ENCODE assay signal across 8 mouse cellular contexts in genomic region chr17:85664618-85665320, GRCm38 (mm10). TPM values are rescaled to one million over a fixed set of nuclear protein-coding genes. Genes with fewer than 3 reads are reported as not detected.
DNase-seq lines count a peak whose midpoint lies in the region; ATAC-seq and TF ChIP-seq lines count a peak whose summit lies in the region.

No protein-coding gene starts in this region.

- intact Hi-C loops in heart, postnatal 10 days (cut with DNase I) = loop anchor here (1.0 kb wide), 1 partner anchor 399 kb away; no protein-coding TSS in a partner anchor

- peaks cover 12% of the 10 kb centered on the region; the same call in 1 of the 2 replicates for H3K27me3 ChIP-seq in G1E (ENCODE audit: insufficient read depth, low read length)
- H3K27me3 ChIP-seq in forebrain, embryonic 14.5 days (replicated peaks; ENCODE audit: control insufficient read depth, insufficient read depth, low read length) = peaks cover 16% of the 10 kb centered on the region; the same call in 1 of the 2 replicates
- peaks cover 44% of the 10 kb centered on the region for H3K27me3 ChIP-seq in liver, embryonic 13.5 days
- H3K27me3 ChIP-seq in neural tube, embryonic 13.5 days = peaks cover 67% of the 10 kb centered on the region

- H3K4me2 ChIP-seq in forebrain, embryonic 14.5 days (ENCODE audit: low read length) = peak overlapping the region; percentile 44
- H3K4me2 ChIP-seq in liver, embryonic 13.5 days = 0 out of 2 replicates have a peak overlapping the region, but pooled peaks have one; percentile 14
- H3K4me2 ChIP-seq in neural tube, embryonic 13.5 days = peak overlapping the region; percentile 50

- no peak for DNase-seq in G1E (ENCODE audit: low spot score)
- peak; percentile 94 for DNase-seq in forebrain, embryonic 14.5 days (ENCODE audit: low spot score)
- DNase-seq in heart, postnatal 10 days = peak; percentile 81 to 86
- peak; percentile 60 to 80 for DNase-seq in kidney, postnatal 36 days
- peak; percentile 31 for DNase-seq in liver, embryonic 13.5 days
- DNase-seq in thymus, postnatal 25 days = peak; percentile 39

- no peak overlapping the region for H3K9ac ChIP-seq in forebrain, embryonic 14.5 days (ENCODE audit: low read length)
- H3K9ac ChIP-seq in liver, embryonic 13.5 days = no peak overlapping the region
- H3K9ac ChIP-seq in neural tube, embryonic 13.5 days = 0 out of 2 replicates have a peak overlapping the region, but pooled peaks have one; percentile 22

- peak; percentile 28; the same call in 1 of the 2 replicates for ATAC-seq in G1E (ENCODE audit: extremely low read depth, insufficient number of reproducible peaks, low FRiP score, poor library complexity, severe bottlenecking)
- peak; percentile 74 for ATAC-seq in cerebellum, adult (ENCODE audit: insufficient number of reproducible peaks, low FRiP score, low TSS enrichment)
- ATAC-seq in forebrain, embryonic 14.5 days = peak; percentile 86
- ATAC-seq in liver, embryonic 13.5 days (ENCODE audit: low read depth) = no peak
- ATAC-seq in neural tube, embryonic 13.5 days (ENCODE audit: low read depth) = peak; percentile 90

- under 1% methylated on average over 20 of the region's 20 CpGs for WGBS in forebrain, embryonic 14.5 days
- 2% methylated on average over 20 of the region's 20 CpGs for whole genome bisulfite sequencing in liver, embryonic 13.5 days (ENCODE audit: insufficient replicate concordance)
- WGBS in neural tube, embryonic 13.5 days = 2% methylated on average over 20 of the region's 20 CpGs

- H3K4me3 ChIP-seq in G1E (ENCODE audit: low read depth, low read length) = no peak overlapping the region
- peak overlapping the region; percentile 13 for H3K4me3 ChIP-seq in forebrain, embryonic 14.5 days (ENCODE audit: low read depth, low read length)
- no peak overlapping the region for H3K4me3 ChIP-seq in liver, embryonic 13.5 days (replicated peaks)
- peak overlapping the region; percentile 16; the same call in 1 of the 2 replicates for H3K4me3 ChIP-seq in neural tube, embryonic 13.5 days

- no peaks in the 10 kb centered on the region for H3K4me1 ChIP-seq in G1E (ENCODE audit: insufficient read depth, low read depth, low read length)
- H3K4me1 ChIP-seq in forebrain, embryonic 14.5 days (ENCODE audit: control insufficient read depth, insufficient read depth, low read length) = no peaks in the 10 kb centered on the region
- no peaks in the 10 kb centered on the region for H3K4me1 ChIP-seq in liver, embryonic 13.5 days (replicated peaks)
- H3K4me1 ChIP-seq in neural tube, embryonic 13.5 days (replicated peaks) = peaks cover 12% of the 10 kb centered on the region

- H3K27ac ChIP-seq in forebrain, embryonic 14.5 days (ENCODE audit: low read depth, low read length) = no peak overlapping the region
- H3K27ac ChIP-seq in liver, embryonic 13.5 days = no peak overlapping the region
- H3K27ac ChIP-seq in neural tube, embryonic 13.5 days (replicated peaks) = no peak overlapping the region

- H3K36me3 ChIP-seq in G1E (replicated peaks) = no peaks in the 10 kb centered on the region
- no peaks in the 10 kb centered on the region for H3K36me3 ChIP-seq in forebrain, embryonic 14.5 days (ENCODE audit: control insufficient read depth, insufficient read depth, low read length)
- no peaks in the 10 kb centered on the region for H3K36me3 ChIP-seq in liver, embryonic 13.5 days
- no peaks in the 10 kb centered on the region for H3K36me3 ChIP-seq in neural tube, embryonic 13.5 days

- TF ChIP-seq CTCF in G1E (IDR thresholded peaks at IDR 0.05; ENCODE audit: low read depth, low read length) = no peak

- H3K9me3 ChIP-seq in G1E (replicated peaks) = no peaks in the 10 kb centered on the region
- H3K9me3 ChIP-seq in forebrain, embryonic 14.5 days (replicated peaks; ENCODE audit: control insufficient read depth, low read length) = no peaks in the 10 kb centered on the region
- no peaks in the 10 kb centered on the region for H3K9me3 ChIP-seq in liver, embryonic 13.5 days (replicated peaks)
- H3K9me3 ChIP-seq in neural tube, embryonic 13.5 days = no peaks in the 10 kb centered on the region

RNA-seq across cellular contexts. Expression of gene Six2, which starts 23.3 kb away (rescaled TPM):
- total RNA-seq in G1E (2014; fragmentation: Nextera tagmentation) = not detected in 2 replicates
- total RNA-seq in G1E (2017) = 0.06 TPM in 1 of 2 replicates, not detected in the other
- not detected in 2 replicates for polyA plus RNA-seq in G1E (2012)
- polyA plus RNA-seq in forebrain, embryonic 14.5 days (2014; fragmentation: Nextera tagmentation; extraction: Ambion mirVana) = 0.23 TPM in 2 replicates
- total RNA-seq in heart, postnatal 10 days (2021) = under 1 TPM; 0.40 to 0.48 TPM
- polyA plus RNA-seq in liver, embryonic 13.5 days (2015; fragmentation: Nextera tagmentation; extraction: Ambion mirVana) = 0.12 TPM in 1 of 2 replicates, not detected in the other
- 0.45 TPM in 1 of 2 replicates, not detected in the other for polyA plus RNA-seq in neural tube, embryonic 13.5 days (2015; fragmentation: Nextera tagmentation; extraction: Ambion mirVana)

RNA-seq across cellular contexts. Expression of gene Six3, which starts 51.4 kb away (rescaled TPM):
- total RNA-seq in G1E (2014; fragmentation: Nextera tagmentation) (not detected in 2 replicates), G1E (2017) (0.05 and 0.12 TPM in 2 replicates)
- 0.03 TPM in 1 of 2 replicates, not detected in the other for polyA plus RNA-seq in G1E (2012)
- polyA plus RNA-seq in forebrain, embryonic 14.5 days (2014; fragmentation: Nextera tagmentation; extraction: Ambion mirVana) = 11.3 and 15.0 TPM in 2 replicates
- total RNA-seq in heart, postnatal 10 days (2021) = not detected
- not detected in 2 replicates for polyA plus RNA-seq in liver, embryonic 13.5 days (2015; fragmentation: Nextera tagmentation; extraction: Ambion mirVana)
- 0.28 TPM in 1 of 2 replicates, not detected in the other for polyA plus RNA-seq in neural tube, embryonic 13.5 days (2015; fragmentation: Nextera tagmentation; extraction: Ambion mirVana)

Comparison
In these comparisons a context has a peak if more than half of its experiments do, and no peak if none do; other contexts are left out.
1. H3K4me3 ChIP-seq: peak in forebrain, embryonic 14.5 days (single experiment) and neural tube, embryonic 13.5 days (single experiment); none in G1E (single experiment) and liver, embryonic 13.5 days (single experiment).
2. Peak in every context shown above with its lines, with median percentiles within 50 percentile points of each other: H3K4me2 ChIP-seq.